8 mouse cellular contexts compared by ENCODE assay signal in the genomic region with DNA sequence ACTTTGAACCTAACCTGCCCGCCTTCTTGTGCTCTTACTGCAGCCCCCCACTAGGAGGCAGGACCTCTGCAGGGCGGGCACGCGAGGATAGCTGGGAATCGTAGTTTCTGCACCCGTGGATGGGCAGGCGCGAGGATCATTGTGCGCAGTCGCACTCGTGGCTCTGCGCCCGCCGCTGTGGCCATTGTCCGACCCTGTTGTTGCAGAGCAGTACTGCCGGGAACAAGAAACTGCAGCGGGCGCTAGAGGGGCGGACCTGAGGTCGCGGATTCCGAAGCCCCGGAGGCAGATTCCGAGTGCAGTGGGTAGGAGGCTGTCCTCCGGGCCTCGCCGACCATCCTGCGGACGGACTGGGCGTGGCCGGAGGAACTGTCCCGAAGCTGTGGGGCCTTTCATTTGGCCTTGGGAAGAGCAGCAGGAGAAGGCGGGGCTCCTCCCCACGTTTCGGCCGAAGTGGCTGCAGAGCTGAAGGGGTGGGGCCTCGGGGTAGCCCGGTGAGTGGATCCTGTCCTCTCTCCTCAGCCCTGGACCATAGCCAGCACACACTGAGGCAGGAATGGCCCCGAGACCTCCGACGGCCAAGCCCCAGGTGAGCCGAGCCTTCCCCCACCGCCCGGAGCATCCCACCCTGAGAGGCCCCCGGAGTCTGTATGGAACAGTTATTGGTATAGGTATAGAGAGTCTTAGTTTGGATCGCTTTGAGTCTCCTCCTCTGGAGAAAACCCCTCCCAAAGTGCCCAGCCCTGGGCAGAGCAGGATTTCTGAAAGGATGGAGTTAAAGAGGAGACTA. TPM values are rescaled to one million over a fixed set of nuclear protein-coding genes. Genes with fewer than 3 reads are reported as not detected.
DNase-seq lines count a peak whose midpoint lies in the region; ATAC-seq and TF ChIP-seq lines count a peak whose summit lies in the region.

A gene (plus strand): TSS at position 146 of the 790 bp plus-strand sequence.

- in situ Hi-C loops in ES-E14 (cut with MboI; ENCODE audit: low sequenced_read_pairs in 2 of 2, unreplicated experiment in 2 of 2), result loop anchor here (25.0 kb wide), 2 partner anchors 122 to 247 kb away; no protein-coding TSS in a partner anchor

- DNase-seq in ES-E14 (ENCODE audit: low read depth, low spot score), result peak; percentile 89
- DNase-seq in cerebellum, adult 11-12 months, result peak; percentile 95
- peak; percentile 96 for DNase-seq in heart, postnatal 4 days
- DNase-seq in layer of hippocampus, adult 8-10 months (ENCODE audit: low spot score in 2 of 2), result peak; percentile 91 to 95
- peak; percentile 91 for DNase-seq in ovary, adult 18-20 months (ENCODE audit: low spot score)
- DNase-seq in thymus, postnatal 0 days (ENCODE audit: low spot score), result peak; percentile 87

- peak within 1 kb of the TSS; percentile 65 for H3K9ac ChIP-seq in ES-E14 (ENCODE audit: insufficient read depth, low read depth, low read length, poor library complexity, severe bottlenecking)
- peak within 1 kb of the TSS; percentile 96 for H3K9ac ChIP-seq in forebrain, embryonic 16.5 days (replicated peaks; ENCODE audit: low read depth, low read length)
- H3K9ac ChIP-seq in lung, embryonic 15.5 days, result peak within 1 kb of the TSS; percentile 84

- H3K27ac ChIP-seq in ES-E14 (ENCODE audit: insufficient read depth, low read depth, low read length, poor library complexity, severe bottlenecking), result no peak within 1 kb of the TSS
- peak within 1 kb of the TSS; percentile 93 for H3K27ac ChIP-seq in forebrain, embryonic 16.5 days (ENCODE audit: low read length)
- peak within 1 kb of the TSS; percentile 99 for H3K27ac ChIP-seq in lung, embryonic 15.5 days

- peak; percentile 99 for ATAC-seq in forebrain, embryonic 16.5 days
- ATAC-seq in lung, embryonic 15.5 days (ENCODE audit: borderline replicate concordance, extremely low read depth, low FRiP score, low TSS enrichment), result peak; percentile 98

- peaks cover 4% of the 10 kb centered on the region; the same call in 1 of the 2 replicates for H3K36me3 ChIP-seq in ES-E14 (ENCODE audit: control insufficient read depth, insufficient read depth, low read length, poor library complexity, severe bottlenecking)
- H3K36me3 ChIP-seq in forebrain, embryonic 16.5 days (ENCODE audit: control insufficient read depth, insufficient read depth), result peaks cover 30% of the 10 kb centered on the region
- peaks cover 23% of the 10 kb centered on the region for H3K36me3 ChIP-seq in lung, embryonic 15.5 days

- WGBS in forebrain, embryonic 16.5 days, result under 1% methylated on average over 46 of the region's 46 CpGs
- WGBS in lung, embryonic 15.5 days, result under 1% methylated on average over 46 of the region's 46 CpGs

- H3K27me3 ChIP-seq in forebrain, embryonic 16.5 days (replicated peaks; ENCODE audit: control insufficient read depth, insufficient read depth, low read length), result no peaks in the 10 kb centered on the region
- no peaks in the 10 kb centered on the region for H3K27me3 ChIP-seq in lung, embryonic 15.5 days

- peak within 1 kb of the TSS; percentile 70 to 81 for H3K4me3 ChIP-seq in ES-E14 (ENCODE audit: insufficient read depth in 1 of 2, low read depth in 1 of 2, low read length in 2 of 2, poor library complexity in 1 of 2, severe bottlenecking in 1 of 2)
- peak within 1 kb of the TSS; percentile 92 for H3K4me3 ChIP-seq in forebrain, embryonic 16.5 days (replicated peaks; ENCODE audit: low read length)
- peak within 1 kb of the TSS; percentile 73 for H3K4me3 ChIP-seq in lung, embryonic 15.5 days

- peak within 1 kb of the TSS; percentile 77 for H3K4me2 ChIP-seq in forebrain, embryonic 16.5 days (ENCODE audit: low read length)
- H3K4me2 ChIP-seq in lung, embryonic 15.5 days, result peak within 1 kb of the TSS; percentile 83

- no peaks in the 10 kb centered on the region for H3K9me3 ChIP-seq in ES-E14 (ENCODE audit: control insufficient read depth, insufficient read depth, low read depth, low read length)
- H3K9me3 ChIP-seq in forebrain, embryonic 16.5 days (ENCODE audit: control insufficient read depth, low read length), result peaks cover 21% of the 10 kb centered on the region
- H3K9me3 ChIP-seq in lung, embryonic 15.5 days, result no peaks in the 10 kb centered on the region

- H3K4me1 ChIP-seq in ES-E14 (ENCODE audit: control insufficient read depth in 2 of 2, insufficient read depth in 2 of 2, low read length in 2 of 2, poor library complexity in 1 of 2), result peaks cover 0 to 4% of the 10 kb centered on the region in 2 experiments; a peak in 1 of 4 replicates
- peaks cover 10% of the 10 kb centered on the region for H3K4me1 ChIP-seq in forebrain, embryonic 16.5 days (replicated peaks; ENCODE audit: control insufficient read depth, insufficient read depth, low read length)
- peaks cover 11% of the 10 kb centered on the region for H3K4me1 ChIP-seq in lung, embryonic 15.5 days

TF ChIP-seq in ES-E14, 5 proteins besides CTCF, POLR2A, EP300 and RAD21:
- TF ChIP-seq ZNF384 (IDR thresholded peaks at IDR 0.05; ENCODE audit: low read depth, low read length) (no peak), HCFC1 (IDR thresholded peaks at IDR 0.05; ENCODE audit: borderline replicate concordance, insufficient read depth, low read length) (peak; percentile 98), MAFK (IDR thresholded peaks at IDR 0.05; ENCODE audit: insufficient read depth, low read depth, low read length) (no peak), ZC3H11A (IDR thresholded peaks at IDR 0.05; ENCODE audit: borderline replicate concordance, low read depth, low read length) (no peak)

RNA-seq across cellular contexts. Expression of the gene that starts here (rescaled TPM):
- 5.7 and 6.0 TPM in 2 replicates for total RNA-seq in ES-E14 (2012; rRNA removed)
- 59.2 and 61.3 TPM in 2 replicates for polyA plus RNA-seq in forebrain, embryonic 16.5 days (2015; fragmentation: Nextera tagmentation; extraction: Ambion mirVana)
- 10 to 100 TPM; 12.4 to 13.1 TPM for total RNA-seq in heart, postnatal 4 days (2021)
- 10 to 100 TPM; 11.0 to 15.2 (median 12.3) TPM for total RNA-seq in layer of hippocampus, adult 8-10 months (2022)
- 16.5 and 17.5 TPM in 2 replicates for polyA plus RNA-seq in lung, embryonic 15.5 days (2015; fragmentation: Nextera tagmentation; extraction: Ambion mirVana)
- polyA plus RNA-seq in thymus, postnatal 0 days (2015; fragmentation: Nextera tagmentation; extraction: Ambion mirVana), result 10.5 and 11.9 TPM in 2 replicates
